Mouse (Mus musculus): ENCODE data around the gene Myo15b. TPM values are rescaled to one million over a fixed set of nuclear protein-coding genes. Genes with fewer than 3 reads are reported as not detected.
A peak's percentile ranks its signal among the peaks of the same experiment; 100 is the strongest.

Myo15b gene
- polyA plus RNA-seq, 1 experiment from 2014 or later, result 0.18 TPM

DNA sequence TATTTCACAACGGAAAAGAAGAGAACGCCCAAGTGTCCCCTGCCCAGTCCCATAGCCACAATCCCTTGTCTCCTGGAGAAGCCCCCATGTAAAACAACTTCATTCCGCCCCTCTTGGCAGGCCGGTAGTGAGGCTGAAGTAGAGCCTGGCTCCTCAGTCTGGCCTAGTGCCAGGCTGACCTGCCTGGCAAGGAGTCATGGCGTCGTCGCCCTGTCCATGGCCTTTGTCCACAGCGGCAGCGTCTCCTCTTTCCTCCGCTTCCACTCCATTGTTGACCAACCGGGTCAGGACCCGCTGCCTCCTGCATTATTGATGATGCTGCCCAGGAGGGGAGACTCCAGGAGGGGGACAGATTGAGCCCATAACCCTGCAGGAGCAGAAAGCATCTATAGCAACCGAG, 270 bp upstream of the Myo15b start:
- 58% methylated on average over 13 of the region's 13 CpGs for WGBS
- DNase-seq (ENCODE audit: low spot score), result no peak
- Histone ChIP-seq H3K27ac (no peak overlapping the region), H3K36me3 (peaks cover 12% of the 10 kb centered on the region; the same call in 1 of the 2 replicates), H3K4me3 (peak overlapping the region; percentile 50; the same call in 1 of the 2 replicates), H3K4me1 (peaks cover 23% of the 10 kb centered on the region), H3K27me3 (ENCODE audit: low read depth, poor library complexity, severe bottlenecking) (peaks cover 71% of the 10 kb centered on the region), H3K9me3 (replicated peaks) (no peaks in the 10 kb centered on the region)

DNA sequence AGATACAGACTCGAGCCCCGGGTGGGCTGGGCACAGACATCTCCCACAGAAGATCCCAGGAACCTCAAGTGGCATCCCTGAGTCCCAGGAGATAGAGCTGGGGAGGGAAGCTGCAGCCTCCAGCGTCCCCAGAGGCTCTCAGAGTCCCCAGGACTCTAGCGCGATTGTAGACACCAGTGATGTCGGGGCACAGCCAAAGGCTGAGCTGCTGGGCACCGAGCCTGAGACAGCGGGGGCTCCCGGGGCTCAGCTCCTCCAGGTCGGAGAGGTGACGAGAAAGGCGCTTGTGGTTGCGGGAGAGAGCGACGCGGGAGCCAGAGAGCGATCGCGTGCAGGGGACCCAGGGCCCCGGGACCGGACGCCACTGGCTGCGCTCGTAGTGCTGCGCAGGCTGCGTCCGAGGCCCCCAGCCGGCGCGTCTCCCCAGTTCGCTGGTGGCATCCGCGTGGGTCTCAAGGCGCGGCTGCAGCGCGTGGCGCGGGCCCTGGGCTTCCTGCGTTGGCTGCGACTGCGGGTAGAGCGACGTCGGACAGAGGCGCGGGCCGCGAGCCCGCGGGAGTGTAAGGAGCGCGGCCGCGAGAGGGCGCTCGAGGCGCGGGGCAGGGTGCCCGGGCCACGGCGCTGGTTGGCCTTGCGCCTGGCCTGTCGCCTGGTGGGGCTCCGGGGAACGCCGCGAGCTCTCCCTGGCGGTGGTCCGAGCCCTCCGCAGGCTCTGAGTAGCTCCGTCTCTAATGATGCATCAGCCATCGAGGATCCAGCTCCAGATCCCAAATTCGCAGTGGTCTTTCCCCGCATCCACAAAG, 1.1 kb downstream of the Myo15b start:
- WGBS, result 2% methylated on average over 67 of the region's 75 CpGs
- Histone ChIP-seq H3K36me3 (peaks cover 3% of the 10 kb centered on the region; the same call in 1 of the 2 replicates), H3K27ac (peak overlapping the region; percentile 67), H3K27me3 (ENCODE audit: low read depth, poor library complexity, severe bottlenecking) (peaks cover 71% of the 10 kb centered on the region), H3K9me3 (replicated peaks) (no peaks in the 10 kb centered on the region), H3K4me3 (peak overlapping the region; percentile 50), H3K4me1 (peaks cover 28% of the 10 kb centered on the region)
- DNase-seq (ENCODE audit: low spot score), result peak; percentile 95

DNA sequence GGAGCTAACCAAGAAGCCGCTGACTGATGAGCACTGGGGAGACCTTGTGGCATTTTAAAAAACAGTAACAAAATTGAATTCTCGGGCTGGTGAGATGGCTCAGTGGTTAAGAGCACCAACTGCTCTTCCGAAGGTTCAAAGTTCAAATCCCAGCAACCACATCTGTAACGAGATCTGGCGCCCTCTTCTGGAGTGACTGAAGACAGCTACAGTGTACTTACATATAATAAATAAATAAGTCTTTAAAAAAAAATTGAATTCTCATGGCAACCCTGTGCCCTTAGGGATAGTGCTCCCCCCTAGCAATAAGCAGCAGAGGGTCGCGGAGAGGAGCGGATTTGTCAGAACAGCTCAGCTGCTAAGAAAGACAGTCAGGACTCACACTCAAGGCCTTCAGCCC, 5.7 kb downstream of the Myo15b start:
- H3K27me3 ChIP-seq (ENCODE audit: low read depth, poor library complexity, severe bottlenecking), result peaks cover 38% of the 10 kb centered on the region
- H3K4me1 ChIP-seq, result peaks cover 27% of the 10 kb centered on the region
- no peaks in the 10 kb centered on the region for H3K9me3 ChIP-seq (replicated peaks)
- DNase-seq (ENCODE audit: low spot score), result no peak
- no peak overlapping the region for H3K27ac ChIP-seq
- H3K36me3 ChIP-seq, result no peaks in the 10 kb centered on the region
- H3K4me3 ChIP-seq, result no peak overlapping the region
- 89% methylated on average over 8 of the region's 8 CpGs for WGBS

DNA sequence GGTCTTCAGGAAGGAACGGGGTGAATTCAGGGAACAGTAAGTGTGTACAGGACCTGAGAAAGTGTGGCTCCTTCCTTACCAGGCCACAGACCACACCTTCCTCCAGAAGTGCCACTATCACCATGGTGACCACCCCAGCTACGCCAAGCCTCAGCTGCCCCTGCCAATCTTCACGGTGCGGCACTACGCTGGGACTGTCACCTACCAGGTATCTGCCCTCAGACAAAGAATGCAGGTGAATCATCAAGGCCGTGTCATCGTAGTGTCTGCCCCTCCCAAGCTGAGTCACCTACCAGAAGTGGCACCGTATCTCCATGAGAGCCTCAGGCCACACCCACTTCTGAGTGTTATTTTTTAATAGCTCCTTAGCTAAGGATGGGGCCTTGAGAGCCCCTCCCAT, 11.2 kb downstream of the Myo15b start:
- H3K4me1 ChIP-seq, result peaks cover 13% of the 10 kb centered on the region; the same call in 1 of the 2 replicates
- no peaks in the 10 kb centered on the region for H3K27me3 ChIP-seq (ENCODE audit: low read depth, poor library complexity, severe bottlenecking)
- no peak overlapping the region for H3K4me3 ChIP-seq
- no peak overlapping the region for H3K27ac ChIP-seq
- H3K9me3 ChIP-seq (replicated peaks), result no peaks in the 10 kb centered on the region
- no peak for DNase-seq (ENCODE audit: low spot score)
- H3K36me3 ChIP-seq, result no peaks in the 10 kb centered on the region
- WGBS, result 94% methylated on average over 8 of the region's 8 CpGs

DNA sequence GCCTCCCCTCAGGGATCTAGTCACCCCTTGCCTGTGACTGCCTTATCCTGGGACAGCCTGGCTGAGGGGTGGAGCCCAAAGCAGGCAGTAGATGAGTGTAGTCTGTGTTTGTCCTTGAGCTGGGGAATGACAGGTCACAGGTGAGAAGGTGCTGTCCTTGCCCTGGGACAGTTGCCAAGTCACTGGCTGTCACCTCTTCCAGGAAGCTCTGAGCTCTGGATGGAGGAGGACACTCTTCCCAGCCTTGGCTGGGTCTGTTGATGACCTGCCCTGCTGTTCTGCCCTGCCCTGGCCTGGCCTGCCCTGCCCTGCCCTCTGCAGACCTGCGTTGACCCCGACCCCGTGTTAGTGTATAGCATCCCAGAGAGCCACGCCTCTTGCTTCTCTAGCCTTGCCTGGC, 14.2 kb downstream of the Myo15b start:
- no peaks in the 10 kb centered on the region for H3K9me3 ChIP-seq (replicated peaks)
- peak overlapping the region; percentile 30; the same call in 1 of the 2 replicates for H3K27ac ChIP-seq
- WGBS, result 64% methylated on average over 4 of the region's 4 CpGs
- H3K36me3 ChIP-seq, result no peaks in the 10 kb centered on the region
- peaks cover 14% of the 10 kb centered on the region for H3K4me1 ChIP-seq
- no peak overlapping the region for H3K4me3 ChIP-seq
- DNase-seq (ENCODE audit: low spot score), result no peak
- no peaks in the 10 kb centered on the region for H3K27me3 ChIP-seq (ENCODE audit: low read depth, poor library complexity, severe bottlenecking)

DNA sequence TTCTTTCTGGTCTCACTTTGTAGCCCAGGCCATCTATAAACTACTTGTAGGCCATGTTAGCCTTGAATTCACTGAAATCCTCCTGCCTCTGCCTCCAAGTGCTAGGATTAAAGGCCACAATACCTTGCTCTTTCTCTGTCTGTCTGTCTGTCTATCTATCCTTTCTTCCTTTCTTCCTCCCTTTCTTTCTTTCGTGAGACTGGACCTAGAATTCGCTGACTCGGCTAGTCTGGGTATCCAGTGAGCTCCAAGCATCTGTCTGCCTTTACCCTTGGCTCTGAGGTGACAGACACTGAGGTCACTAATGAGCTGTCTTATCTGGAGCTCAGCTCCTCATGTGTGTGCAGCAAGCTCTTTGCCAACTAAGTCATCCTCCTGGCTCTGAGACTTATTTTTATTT, 17.7 kb downstream of the Myo15b start:
- no peak for DNase-seq (ENCODE audit: low spot score)
- Histone ChIP-seq H3K9me3 (replicated peaks) (no peaks in the 10 kb centered on the region), H3K27me3 (ENCODE audit: low read depth, poor library complexity, severe bottlenecking) (no peaks in the 10 kb centered on the region), H3K27ac (no peak overlapping the region), H3K4me1 (peaks cover 14% of the 10 kb centered on the region), H3K36me3 (no peaks in the 10 kb centered on the region), H3K4me3 (no peak overlapping the region)
- whole genome bisulfite sequencing, result 90% methylated on average over 3 of the region's 3 CpGs

DNA sequence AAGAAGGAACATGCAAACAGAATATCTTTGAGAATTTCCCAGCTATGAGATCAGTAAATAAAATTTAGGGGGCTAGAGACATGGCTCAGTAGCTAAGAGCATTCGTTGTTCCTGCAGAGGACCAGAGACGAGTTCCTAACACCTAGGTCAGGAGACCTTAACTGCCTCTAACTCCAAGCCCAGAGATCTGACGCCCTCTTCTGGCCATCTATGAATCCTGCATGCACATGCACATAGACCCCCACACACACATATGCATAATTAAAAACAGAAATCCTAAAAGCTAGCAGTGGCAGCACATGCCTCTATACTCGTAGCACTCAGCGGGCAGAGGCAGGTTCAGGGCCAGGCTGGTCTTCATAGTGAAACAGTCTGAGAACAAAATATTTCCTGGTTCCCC, 18.2 kb downstream of the Myo15b start:
- Histone ChIP-seq H3K9me3 (replicated peaks) (no peaks in the 10 kb centered on the region), H3K27ac (no peak overlapping the region), H3K4me1 (peaks cover 14% of the 10 kb centered on the region), H3K36me3 (no peaks in the 10 kb centered on the region), H3K27me3 (ENCODE audit: low read depth, poor library complexity, severe bottlenecking) (peaks cover 1% of the 10 kb centered on the region; the same call in 1 of the 2 replicates), H3K4me3 (no peak overlapping the region)
- no peak for DNase-seq (ENCODE audit: low spot score)
- 82% methylated on average over 5 of the region's 5 CpGs for WGBS

DNA sequence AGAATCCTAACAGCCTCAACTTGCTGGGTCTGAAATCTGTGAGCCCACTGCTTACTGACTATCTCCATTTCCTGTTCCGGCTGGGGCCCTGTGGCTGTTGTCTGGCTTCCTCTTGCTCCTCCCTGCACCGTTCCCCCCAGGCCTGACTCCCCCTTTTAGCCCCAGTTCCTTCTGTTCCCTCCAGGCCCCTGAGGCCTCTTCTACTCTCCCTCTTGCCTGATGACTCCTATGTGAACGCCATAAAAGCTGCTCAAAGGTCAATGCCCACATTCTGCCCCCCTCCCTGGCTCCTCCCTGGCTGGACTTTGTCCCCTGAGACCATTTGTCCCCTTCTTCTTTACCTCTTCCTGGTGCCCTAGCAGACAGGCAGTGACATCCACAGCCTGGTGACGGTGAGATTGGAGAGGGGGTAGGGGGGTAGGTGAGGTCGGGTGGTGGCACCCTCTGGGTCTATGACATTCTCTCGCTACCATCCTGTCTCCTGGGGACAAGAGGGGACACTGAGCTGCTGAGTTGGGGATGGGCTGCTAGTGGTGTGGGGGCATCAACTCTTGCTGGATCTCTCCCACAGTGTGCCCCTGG, 19.1 kb downstream of the Myo15b start:
- WGBS, result 59% methylated on average over 6 of the region's 6 CpGs
- Histone ChIP-seq H3K9me3 (replicated peaks) (no peaks in the 10 kb centered on the region), H3K4me1 (peaks cover 11% of the 10 kb centered on the region), H3K27me3 (ENCODE audit: low read depth, poor library complexity, severe bottlenecking) (peaks cover 9% of the 10 kb centered on the region), H3K4me3 (no peak overlapping the region), H3K36me3 (no peaks in the 10 kb centered on the region), H3K27ac (0 out of 2 replicates have a peak overlapping the region, but pooled peaks have one; percentile 15)
- no peak for DNase-seq (ENCODE audit: low spot score)

DNA sequence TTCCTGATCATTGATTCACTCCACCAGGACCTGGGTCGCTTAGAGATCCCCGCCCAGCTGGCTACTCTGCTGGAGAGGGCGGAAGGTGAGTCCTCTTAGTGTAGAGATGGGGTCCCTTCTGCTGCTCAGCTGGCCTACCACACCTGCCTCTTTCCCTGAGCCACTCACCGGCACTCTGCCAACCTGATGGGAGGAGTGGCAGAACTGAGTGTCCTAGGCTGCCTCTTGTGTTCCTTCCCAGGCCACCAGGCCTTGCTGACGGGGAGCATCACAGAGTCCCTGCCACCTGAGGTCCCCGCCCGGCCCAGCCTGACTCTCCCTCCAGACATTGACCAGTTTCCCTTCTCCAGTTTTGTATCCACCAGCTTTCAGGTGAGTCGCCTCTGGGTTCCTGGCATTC, 19.9 kb downstream of the Myo15b start:
- Histone ChIP-seq H3K27ac (no peak overlapping the region), H3K4me3 (no peak overlapping the region), H3K4me1 (peaks cover 10% of the 10 kb centered on the region), H3K9me3 (replicated peaks) (no peaks in the 10 kb centered on the region), H3K27me3 (ENCODE audit: low read depth, poor library complexity, severe bottlenecking) (peaks cover 17% of the 10 kb centered on the region), H3K36me3 (no peaks in the 10 kb centered on the region)
- 84% methylated on average over 8 of the region's 8 CpGs for WGBS
- no peak for DNase-seq (ENCODE audit: low spot score)

DNA sequence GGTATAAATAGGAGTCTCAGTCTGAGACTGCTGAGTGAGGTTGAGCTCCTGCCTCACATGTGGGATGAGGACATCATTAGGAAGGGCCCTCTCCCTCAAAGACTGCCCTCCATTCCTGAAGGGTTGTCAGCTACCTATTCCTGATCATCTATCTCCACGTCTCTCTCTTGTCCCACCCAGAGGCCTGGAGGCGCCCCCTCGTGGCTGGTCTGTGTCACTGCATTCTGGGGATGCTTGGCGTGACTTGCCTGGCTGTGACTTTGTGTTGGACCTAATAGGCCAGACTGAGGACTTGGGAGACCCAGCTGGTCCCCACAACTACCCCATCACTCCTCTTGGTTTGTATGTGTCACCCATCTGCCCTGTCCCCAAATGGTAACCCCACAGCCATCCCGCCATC, 22.8 kb downstream of the Myo15b start:
- 29% methylated on average over 5 of the region's 5 CpGs for WGBS
- Histone ChIP-seq H3K36me3 (no peaks in the 10 kb centered on the region), H3K27ac (no peak overlapping the region), H3K9me3 (replicated peaks) (no peaks in the 10 kb centered on the region), H3K4me1 (peaks cover 16% of the 10 kb centered on the region), H3K27me3 (ENCODE audit: low read depth, poor library complexity, severe bottlenecking) (peaks cover 32% of the 10 kb centered on the region), H3K4me3 (no peak overlapping the region)
- DNase-seq (ENCODE audit: low spot score), result peak; percentile 68

DNA sequence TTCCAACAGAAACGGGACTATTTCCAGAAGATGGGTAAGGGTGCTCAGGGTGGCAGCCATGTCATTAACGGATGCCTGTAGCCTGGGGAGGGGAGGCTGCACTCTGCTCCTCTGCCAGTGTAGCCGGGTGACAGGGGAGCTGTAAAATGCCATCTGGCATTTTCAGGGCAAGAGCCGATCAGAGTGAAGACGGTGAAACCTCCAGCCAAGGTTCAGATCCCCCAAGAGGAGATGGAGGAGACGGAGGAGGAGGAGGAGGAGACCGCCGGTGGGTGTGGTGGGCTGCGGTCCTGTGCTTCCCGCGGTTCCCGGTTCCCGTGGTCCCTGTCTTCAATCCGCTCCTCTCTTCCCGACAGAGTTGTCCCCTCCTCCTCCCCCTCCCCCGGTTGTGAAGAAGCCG, 25.0 kb downstream of the Myo15b start:
- H3K4me3 ChIP-seq, result no peak overlapping the region
- H3K4me1 ChIP-seq, result peaks cover 12% of the 10 kb centered on the region
- no peaks in the 10 kb centered on the region for H3K9me3 ChIP-seq (replicated peaks)
- H3K36me3 ChIP-seq, result no peaks in the 10 kb centered on the region
- WGBS, result 22% methylated on average over 17 of the region's 17 CpGs
- no peak for DNase-seq (ENCODE audit: low spot score)
- no peak overlapping the region for H3K27ac ChIP-seq
- H3K27me3 ChIP-seq (ENCODE audit: low read depth, poor library complexity, severe bottlenecking), result peaks cover 32% of the 10 kb centered on the region

DNA sequence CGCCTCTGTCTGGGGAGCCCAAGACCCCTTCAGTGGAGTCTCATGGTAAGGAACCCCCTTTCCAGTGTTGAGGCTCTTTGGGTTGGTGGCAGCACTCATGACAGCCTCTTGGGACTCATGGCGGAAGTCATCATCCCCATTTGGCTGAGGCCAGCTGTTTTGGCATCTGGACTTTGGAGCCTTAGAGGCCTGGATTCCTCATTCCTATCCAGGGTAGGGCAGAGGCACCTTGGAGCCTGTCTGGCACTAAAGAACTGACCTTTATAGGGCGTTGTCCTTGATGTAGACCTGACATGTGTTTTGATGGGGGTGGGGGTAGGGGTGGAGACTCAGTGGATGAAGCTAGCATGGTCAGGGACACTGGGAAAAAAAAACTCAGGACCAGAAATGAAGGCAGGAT, 26.2 kb downstream of the Myo15b start:
- WGBS, result 95% methylated on average over 3 of the region's 3 CpGs
- no peak for DNase-seq (ENCODE audit: low spot score)
- peaks cover 13% of the 10 kb centered on the region for H3K4me1 ChIP-seq
- no peak overlapping the region for H3K4me3 ChIP-seq
- H3K9me3 ChIP-seq (replicated peaks), result no peaks in the 10 kb centered on the region
- no peak overlapping the region for H3K27ac ChIP-seq
- no peaks in the 10 kb centered on the region for H3K36me3 ChIP-seq
- peaks cover 32% of the 10 kb centered on the region for H3K27me3 ChIP-seq (ENCODE audit: low read depth, poor library complexity, severe bottlenecking)

DNA sequence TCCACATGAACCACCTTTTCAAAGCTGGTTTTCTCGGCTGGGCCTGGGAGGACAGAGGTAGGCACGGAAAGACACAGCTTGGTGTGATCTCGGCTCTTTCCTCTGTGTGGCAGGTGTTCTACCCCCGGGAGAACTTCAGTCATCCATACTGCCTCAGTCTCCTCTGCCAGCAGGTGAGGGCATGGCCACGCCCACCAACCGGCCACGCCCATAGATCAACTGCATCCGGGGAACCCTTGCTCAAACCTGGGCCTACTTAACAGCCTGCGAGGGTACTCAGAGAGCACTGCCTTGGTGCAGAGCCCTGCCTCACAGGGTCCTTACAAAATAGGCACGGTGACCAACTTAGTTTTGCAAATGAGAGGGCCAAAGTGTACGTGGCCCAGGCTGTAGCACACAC, 27.1 kb downstream of the Myo15b start:
- H3K9me3 ChIP-seq (replicated peaks), result no peaks in the 10 kb centered on the region
- no peak for DNase-seq (ENCODE audit: low spot score)
- 71% methylated on average over 11 of the region's 11 CpGs for WGBS
- H3K27ac ChIP-seq, result no peak overlapping the region
- H3K27me3 ChIP-seq (ENCODE audit: low read depth, poor library complexity, severe bottlenecking), result peaks cover 32% of the 10 kb centered on the region
- H3K4me1 ChIP-seq, result peaks cover 13% of the 10 kb centered on the region
- H3K36me3 ChIP-seq, result no peaks in the 10 kb centered on the region
- no peak overlapping the region for H3K4me3 ChIP-seq

Data from limb, embryonic 10.5 days (tissue).